Mouse (Mus musculus) liver, adult 2 months (tissue): ENCODE data around the gene Rprd1b. TPM values are rescaled to one million over a fixed set of nuclear protein-coding genes. Genes with fewer than 3 reads are reported as not detected.

Experiments used
- DNase-seq: peaks from one replicate; pipeline ENCODE4 v3.0.0-alpha.2; 2011; ENCODE audit warnings: low read depth, low spot score; ENCODE audit errors: extremely low read depth
- H3K27ac ChIP-seq: fragments of 200-500 bp; replicated peaks from 2 replicates; pipeline ENCODE4 v1.5.1; 2012; ENCODE audit warnings: low read depth, mild to moderate bottlenecking, control low read depth, inconsistent platforms, low read length; ENCODE audit not compliant: insufficient read depth
- H3K27me3 ChIP-seq: fragments of 200-500 bp; 2 replicates; pipeline ENCODE4 v1.6.1; 2012; ENCODE audit warnings: mild to moderate bottlenecking, moderate library complexity, low read length, inconsistent platforms; ENCODE audit not compliant: control insufficient read depth, insufficient read depth
- H3K36me3 ChIP-seq: fragments of 200-500 bp; 2 replicates; pipeline ENCODE4 v1.6.1; 2012; ENCODE audit warnings: low read length, inconsistent platforms; ENCODE audit not compliant: control insufficient read depth, insufficient read depth
- H3K4me1 ChIP-seq: fragments of 200-500 bp; 2 replicates; pipeline ENCODE4 v1.6.1; 2011; ENCODE audit warnings: low read length; ENCODE audit not compliant: control insufficient read depth, insufficient read depth
- H3K4me3 ChIP-seq: fragments of 200-500 bp; 2 replicates; pipeline ENCODE4 v1.5.1; 2011; ENCODE audit warnings: low read depth, mild to moderate bottlenecking, control low read depth, low read length, moderate library complexity; ENCODE audit not compliant: insufficient read depth
- H3K79me2 ChIP-seq: fragments of 200-500 bp; 2 replicates; pipeline ENCODE4 v1.6.1; 2012; ENCODE audit warnings: inconsistent platforms, mild to moderate bottlenecking, low read length, moderate library complexity; ENCODE audit not compliant: control insufficient read depth, insufficient read depth
- H3K9ac ChIP-seq: fragments of 200-500 bp; 2 replicates; pipeline ENCODE4 v1.6.1; 2012; ENCODE audit warnings: low read depth, mild to moderate bottlenecking, control low read depth, inconsistent platforms, low read length
- CTCF ChIP-seq: fragments of 200-500 bp; IDR thresholded peaks from 2 replicates; pipeline ENCODE4 v1.5.1; 2011; ENCODE audit warnings: low read depth, low read length, control low read depth
- POLR2A ChIP-seq: fragments of 200-500 bp; IDR thresholded peaks from 2 replicates; pipeline ENCODE4 v1.6.1; 2011; ENCODE audit warnings: low read length, control low read depth; ENCODE audit not compliant: insufficient read depth; ENCODE audit errors: extremely low read depth
- WGBS: fragments of 180-500 bp; shearing (Covaris S2); methylation state at CpG from one replicate; pipeline ENCODE4 v1.1.7; 2018; 5-methylcytosine and 5-hydroxymethylcytosine counted together
- polyA plus RNA-seq: library from polyadenylated mRNA; depleted of rRNA; stranded (reverse); fragments of >200 nt; gene quantifications from 2 replicates; pipeline ENCODE4 v1.2.3, GENCODE M21; 2012
- total RNA-seq: library from RNA; depleted of rRNA; stranded (reverse); fragments of >200 nt; gene quantifications from 2 replicates; pipeline ENCODE4 v1.2.3, GENCODE M21; 2014

The Rprd1b gene
- total and polyA plus RNA-seq, 2 experiments, result 6.8 to 14.2 TPM

- Histone ChIP-seq H3K36me3 (no peaks in the 10 kb centered on the region), H3K4me3 (no peak overlapping the region), H3K27me3 (no peaks in the 10 kb centered on the region), H3K4me1 (peaks cover 9% of the 10 kb centered on the region), H3K79me2 (no peaks in the 10 kb centered on the region), H3K27ac (no peak overlapping the region), H3K9ac (no peak overlapping the region)
- no peak for DNase-seq
- no peak for TF ChIP-seq POLR2A
- 88% methylated on average over 8 of the region's 8 CpGs for WGBS
These were observed 126.3 kb downstream of the Rprd1b start for GRCm38 (mm10) chr2:158154641-158155040.

GRCm38 (mm10) chr2:158155101-158155500 is 126.8 kb downstream of the Rprd1b start:
- no peak overlapping the region for H3K27ac ChIP-seq

DNA sequence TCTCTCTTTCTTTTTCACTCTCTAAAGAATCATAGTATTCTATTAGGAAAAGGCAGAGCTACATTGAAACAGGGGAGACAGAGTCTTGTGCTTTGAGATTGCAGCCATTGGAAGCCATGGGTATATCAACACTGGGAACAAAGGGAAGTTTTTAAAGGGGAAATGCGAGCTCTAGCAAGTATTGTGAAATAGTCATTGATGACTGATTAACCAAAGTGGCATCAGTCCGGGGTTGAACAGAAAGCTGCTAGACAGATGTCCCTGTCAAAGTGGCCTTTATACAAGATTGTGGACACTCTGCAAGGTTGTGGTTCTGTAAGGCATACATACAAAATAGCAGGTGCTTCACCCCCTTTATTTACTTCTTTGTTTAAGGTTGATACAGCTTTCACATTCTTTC is 127.3 kb downstream of the Rprd1b start:
- Histone ChIP-seq H3K27ac (peak overlapping the region; percentile 58), H3K4me1 (peaks cover 13% of the 10 kb centered on the region), H3K27me3 (no peaks in the 10 kb centered on the region), H3K9ac (no peak overlapping the region), H3K4me3 (no peak overlapping the region), H3K79me2 (no peaks in the 10 kb centered on the region), H3K36me3 (no peaks in the 10 kb centered on the region)
- TF ChIP-seq POLR2A (no peak), CTCF (no peak)
- 19% methylated on average over 2 of the region's 2 CpGs for WGBS
- DNase-seq, result peak; percentile 94

More at GRCm38 (mm10) chr2:158155101-158155500, 126.8 kb downstream of the Rprd1b start:
- Histone ChIP-seq H3K79me2 (no peaks in the 10 kb centered on the region), H3K4me3 (no peak overlapping the region), H3K27me3 (no peaks in the 10 kb centered on the region), H3K4me1 (peaks cover 9% of the 10 kb centered on the region), H3K9ac (no peak overlapping the region), H3K36me3 (no peaks in the 10 kb centered on the region)
- TF ChIP-seq CTCF, result no peak
- TF ChIP-seq POLR2A, result no peak
- DNase-seq, result no peak
- WGBS, result 77% methylated on average over 7 of the region's 7 CpGs

GRCm38 (mm10) chr2:158156487-158156886 is 128.2 kb downstream of the Rprd1b start:
- H3K4me3 ChIP-seq, result no peak overlapping the region
- H3K4me1 ChIP-seq, result peaks cover 17% of the 10 kb centered on the region
- DNase-seq, result no peak
- no peaks in the 10 kb centered on the region for H3K27me3 ChIP-seq
- no peaks in the 10 kb centered on the region for H3K36me3 ChIP-seq
- H3K79me2 ChIP-seq, result no peaks in the 10 kb centered on the region
- WGBS, result 86% methylated on average over 9 of the region's 9 CpGs
- TF ChIP-seq POLR2A (no peak), CTCF (no peak)
- H3K27ac ChIP-seq, result no peak overlapping the region
- no peak overlapping the region for H3K9ac ChIP-seq

DNA sequence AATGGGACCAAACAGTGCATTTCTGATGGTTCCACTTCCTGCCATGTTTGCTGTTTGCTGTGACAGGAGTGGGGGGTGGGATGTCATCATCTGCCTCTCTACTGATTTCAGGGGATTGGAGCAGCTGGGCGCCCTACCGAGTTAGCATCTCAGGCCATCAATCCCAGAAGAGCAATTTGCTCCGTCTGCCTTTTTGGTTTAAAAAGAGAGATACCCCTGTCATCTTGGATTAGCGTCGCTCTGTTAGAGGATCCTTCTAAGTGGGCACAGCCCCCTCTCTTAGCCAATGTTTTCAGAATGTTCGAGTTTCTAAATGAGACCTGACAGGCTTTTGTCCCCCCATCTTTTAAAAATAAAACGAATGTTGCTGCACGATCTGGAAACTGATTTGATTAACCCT is 129.4 kb downstream of the Rprd1b start:
- no peak overlapping the region for H3K4me3 ChIP-seq
- H3K27ac ChIP-seq, result no peak overlapping the region
- DNase-seq, result no peak
- no peaks in the 10 kb centered on the region for H3K36me3 ChIP-seq
- H3K4me1 ChIP-seq, result peaks cover 24% of the 10 kb centered on the region
- no peaks in the 10 kb centered on the region for H3K79me2 ChIP-seq
- H3K9ac ChIP-seq, result no peak overlapping the region
- H3K27me3 ChIP-seq, result no peaks in the 10 kb centered on the region
- TF ChIP-seq POLR2A, result no peak
- TF ChIP-seq CTCF, result no peak
- WGBS, result 95% methylated on average over 8 of the region's 8 CpGs

GRCm38 (mm10) chr2:158159376-158160235 is 131.3 kb downstream of the Rprd1b start:
- H3K9ac ChIP-seq, result peak overlapping the region; percentile 24; the same call in 1 of the 2 replicates
- peaks cover 26% of the 10 kb centered on the region for H3K4me1 ChIP-seq
- no peaks in the 10 kb centered on the region for H3K27me3 ChIP-seq
- peak overlapping the region; percentile 81 for H3K27ac ChIP-seq
- H3K36me3 ChIP-seq, result no peaks in the 10 kb centered on the region
- 4% methylated on average over 7 of the region's 7 CpGs for WGBS
- DNase-seq, result peak; percentile 89
- no peaks in the 10 kb centered on the region for H3K79me2 ChIP-seq
- no peak overlapping the region; the same call in 1 of the 2 replicates for H3K4me3 ChIP-seq
- TF ChIP-seq POLR2A (no peak), CTCF (no peak)
